Mouse (Mus musculus) intestine, embryonic 14.5 days (tissue): Measurements from ENCODE around the gene Rnps1. TPM values are rescaled to one million over a fixed set of nuclear protein-coding genes. Genes with fewer than 3 reads are reported as not detected.
A peak's percentile ranks its signal among the peaks of the same experiment; 100 is the strongest.

Experiments used
- ATAC-seq: fragments of 200-750 bp; cut with Nextera tagmentation; replicated peaks from 2 replicates; pipeline ENCODE4 v1.8.0; 2017; ENCODE audit warnings: low read depth, moderate number of reproducible peaks, moderate TSS enrichment, moderate library complexity; ENCODE audit not compliant: low FRiP score, low TSS enrichment
- DNase-seq: peaks from one replicate; pipeline ENCODE4 v3.0.0-alpha.2; 2018; ENCODE audit warnings: low spot score
- H3K27ac ChIP-seq: fragments of 300-500 bp; sonication (generic); 2 replicates; pipeline ENCODE4 v1.5.1; 2014; ENCODE audit warnings: low read depth, mild to moderate bottlenecking, control low read depth
- H3K27me3 ChIP-seq: fragments of 300-500 bp; sonication (generic); replicated peaks from 2 replicates; pipeline ENCODE4 v1.6.1; 2014; ENCODE audit warnings: low read length, control low read depth; ENCODE audit not compliant: control insufficient read depth, insufficient read depth
- H3K36me3 ChIP-seq: fragments of 300-500 bp; sonication (generic); 2 replicates; pipeline ENCODE4 v1.6.1; 2014; ENCODE audit warnings: low read length, control low read depth; ENCODE audit not compliant: control insufficient read depth, insufficient read depth
- H3K4me1 ChIP-seq: fragments of 300-500 bp; sonication (generic); replicated peaks from 2 replicates; pipeline ENCODE4 v1.6.1; 2014; ENCODE audit warnings: low read length, control low read depth, mixed read lengths; ENCODE audit not compliant: control insufficient read depth, insufficient read depth
- H3K4me2 ChIP-seq: fragments of 300-500 bp; sonication (generic); 2 replicates; pipeline ENCODE4 v1.6.1; 2014; ENCODE audit warnings: low read length
- H3K4me3 ChIP-seq: fragments of 300-500 bp; sonication (generic); 2 replicates; pipeline ENCODE4 v1.5.1; 2014; ENCODE audit warnings: low read depth, low read length, control low read depth, mixed read lengths
- H3K9ac ChIP-seq: fragments of 300-500 bp; sonication (generic); 2 replicates; pipeline ENCODE4 v1.6.1; 2014; ENCODE audit warnings: mild to moderate bottlenecking, low read length
- H3K9me3 ChIP-seq: fragments of 300-500 bp; sonication (generic); 2 replicates; pipeline ENCODE4 v1.6.1; 2016; ENCODE audit warnings: low read length, control low read depth; ENCODE audit not compliant: control insufficient read depth
- WGBS: fragments of 180-500 bp; shearing (Covaris S2); extraction: QIAGEN DNeasy Blood & Tissue Kit; methylation state at CpG from one replicate; pipeline ENCODE4 v1.1.7; 2014; 5-methylcytosine and 5-hydroxymethylcytosine counted together
- polyA plus RNA-seq: library from polyadenylated mRNA; unstranded; fragments of >200 nt; fragmentation: Nextera tagmentation; extraction: Ambion mirVana; gene quantifications from 2 replicates; pipeline ENCODE4 v1.2.1, GENCODE M21; 2014

Gene Rnps1
- polyA plus RNA-seq, 1 experiment from 2014 or later, result 267 TPM

GRCm38 (mm10) chr17:24469336-24469909, 55.1 kb downstream of the Rnps1 start:
- DNase-seq (no peak), ATAC-seq (no peak)
- H3K9ac ChIP-seq, result peak overlapping the region; percentile 85
- H3K4me2 ChIP-seq, result peak overlapping the region; percentile 97
- WGBS, result 16% methylated on average over 7 of the region's 7 CpGs
- H3K27ac ChIP-seq, result peak overlapping the region; percentile 71
- peaks cover 13% of the 10 kb centered on the region for H3K36me3 ChIP-seq
- peak overlapping the region; percentile 91 for H3K4me3 ChIP-seq
- H3K9me3 ChIP-seq, result no peaks in the 10 kb centered on the region
- peaks cover 22% of the 10 kb centered on the region for H3K4me1 ChIP-seq
- no peaks in the 10 kb centered on the region for H3K27me3 ChIP-seq

- ATAC-seq (peak; percentile 96), DNase-seq (peak; percentile 98)
- Histone ChIP-seq H3K4me1 (peaks cover 22% of the 10 kb centered on the region), H3K4me2 (peak within 1 kb of the TSS; percentile 97), H3K36me3 (peaks cover 19% of the 10 kb centered on the region), H3K4me3 (peak within 1 kb of the TSS; percentile 91), H3K27me3 (no peaks in the 10 kb centered on the region), H3K9ac (peak within 1 kb of the TSS; percentile 85), H3K9me3 (no peaks in the 10 kb centered on the region), H3K27ac (peak within 1 kb of the TSS; percentile 71)
- WGBS, result under 1% methylated on average over 72 of the region's 75 CpGs
Observed at GRCm38 (mm10) chr17:24469910-24470602, 55.7 kb downstream of the Rnps1 start, which contains the start of the genes E4f1 and Pgp. Gene E4f1 (minus strand): TSS chr17:24470313. Gene Pgp (plus strand): TSS chr17:24470392.

GRCm38 (mm10) chr17:24470701-24471527, 56.5 kb downstream of the Rnps1 start:
- Histone ChIP-seq H3K4me1 (peaks cover 22% of the 10 kb centered on the region), H3K36me3 (peaks cover 28% of the 10 kb centered on the region), H3K4me2 (peak overlapping the region; percentile 97), H3K9ac (peak overlapping the region; percentile 85), H3K27ac (peak overlapping the region; percentile 71), H3K27me3 (no peaks in the 10 kb centered on the region), H3K9me3 (no peaks in the 10 kb centered on the region), H3K4me3 (peak overlapping the region; percentile 91)
- DNase-seq (peak; percentile 65), ATAC-seq (peak; percentile 20)
- WGBS, result 2% methylated on average over 64 of the region's 68 CpGs

GRCm38 (mm10) chr17:24472512-24472911, 58.1 kb downstream of the Rnps1 start:
- H3K27me3 ChIP-seq, result no peaks in the 10 kb centered on the region
- H3K9ac ChIP-seq, result no peak overlapping the region; the same call in 1 of the 2 replicates
- peaks cover 44% of the 10 kb centered on the region for H3K36me3 ChIP-seq
- ATAC-seq (no peak), DNase-seq (no peak)
- H3K4me3 ChIP-seq, result no peak overlapping the region
- no peaks in the 10 kb centered on the region for H3K9me3 ChIP-seq
- H3K4me2 ChIP-seq, result peak overlapping the region; percentile 97
- peaks cover 22% of the 10 kb centered on the region for H3K4me1 ChIP-seq
- 75% methylated on average over 4 of the region's 4 CpGs for WGBS
- peak overlapping the region; percentile 40; the same call in 1 of the 2 replicates for H3K27ac ChIP-seq

- WGBS, result 74% methylated on average over 6 of the region's 6 CpGs
- Histone ChIP-seq H3K9me3 (no peaks in the 10 kb centered on the region), H3K27me3 (no peaks in the 10 kb centered on the region), H3K4me2 (peak within 1 kb of the TSS; percentile 97), H3K36me3 (peaks cover 44% of the 10 kb centered on the region), H3K4me1 (peaks cover 29% of the 10 kb centered on the region), H3K4me3 (no peak within 1 kb of the TSS), H3K9ac (no peak within 1 kb of the TSS), H3K27ac (peak within 1 kb of the TSS; percentile 40; the same call in 1 of the 2 replicates)
- DNase-seq (no peak), ATAC-seq (no peak)
Observed at GRCm38 (mm10) chr17:24473612-24474275, 59.4 kb downstream of the Rnps1 start, which contains the start of gene Bricd5. Gene Bricd5 (plus strand): TSS chr17:24473884.

GRCm38 (mm10) chr17:24474557-24474956, 60.2 kb downstream of the Rnps1 start:
- Histone ChIP-seq H3K4me2 (no peak overlapping the region), H3K36me3 (peaks cover 44% of the 10 kb centered on the region), H3K4me3 (no peak overlapping the region), H3K27me3 (no peaks in the 10 kb centered on the region), H3K4me1 (peaks cover 29% of the 10 kb centered on the region), H3K9ac (no peak overlapping the region), H3K9me3 (no peaks in the 10 kb centered on the region), H3K27ac (no peak overlapping the region)
- DNase-seq (no peak), ATAC-seq (no peak)
- WGBS, result 89% methylated on average over 5 of the region's 5 CpGs
